Mouse (Mus musculus): ENCODE measurements at regions not wholly inside any gene's neighbourhood (a gene's known extent, or its start where the extent isn't known, plus 50 kb on each side); places are given as distances from the start of the nearest gene placed in this dataset.

- no peak for ATAC-seq (replicated peaks; ENCODE audit: insufficient number of reproducible peaks, low FRiP score, low TSS enrichment, low read depth)
These were observed 578.3 kb upstream of the Ccdc54 start for GRCm38 (mm10) chr16:51169294-51169693.

GRCm38 (mm10) chr16:51160768-51161167, 569.8 kb upstream of the Ccdc54 start:
- no peak overlapping the region for H3K4me2 ChIP-seq (ENCODE audit: low read depth, low read length)
- H3K4me1 ChIP-seq (ENCODE audit: control insufficient read depth, insufficient read depth, low read length): no peaks in the 10 kb centered on the region
- ATAC-seq (replicated peaks; ENCODE audit: insufficient number of reproducible peaks, low FRiP score, low TSS enrichment, low read depth) (no peak), DNase-seq (ENCODE audit: low spot score) (no peak)
- no peaks in the 10 kb centered on the region for H3K36me3 ChIP-seq (replicated peaks; ENCODE audit: control insufficient read depth, insufficient read depth, low read depth, low read length)
- H3K9me3 ChIP-seq (replicated peaks; ENCODE audit: control insufficient read depth, low read length): no peaks in the 10 kb centered on the region
- H3K9ac ChIP-seq (replicated peaks; ENCODE audit: low read length): no peak overlapping the region
- H3K27me3 ChIP-seq (ENCODE audit: control insufficient read depth, insufficient read depth, low read length): no peaks in the 10 kb centered on the region
- WGBS: 92% methylated on average over 5 of the region's 5 CpGs
- H3K27ac ChIP-seq (replicated peaks; ENCODE audit: low read depth, low read length): no peak overlapping the region
- no peak overlapping the region for H3K4me3 ChIP-seq (ENCODE audit: low read depth, low read length)

More at GRCm38 (mm10) chr16:51169294-51169693, 578.3 kb upstream of the Ccdc54 start:
- Histone ChIP-seq H3K36me3 (replicated peaks; ENCODE audit: control insufficient read depth, insufficient read depth, low read depth, low read length) (no peaks in the 10 kb centered on the region), H3K4me2 (ENCODE audit: low read depth, low read length) (no peak overlapping the region), H3K27me3 (ENCODE audit: control insufficient read depth, insufficient read depth, low read length) (no peaks in the 10 kb centered on the region), H3K9me3 (replicated peaks; ENCODE audit: control insufficient read depth, low read length) (no peaks in the 10 kb centered on the region), H3K4me3 (ENCODE audit: low read depth, low read length) (no peak overlapping the region), H3K27ac (replicated peaks; ENCODE audit: low read depth, low read length) (no peak overlapping the region), H3K9ac (replicated peaks; ENCODE audit: low read length) (no peak overlapping the region), H3K4me1 (ENCODE audit: control insufficient read depth, insufficient read depth, low read length) (no peaks in the 10 kb centered on the region)
- WGBS: 76% methylated on average over 7 of the region's 7 CpGs
- no peak for DNase-seq (ENCODE audit: low spot score)

GRCm38 (mm10) chr16:51138575-51138974, 547.6 kb upstream of the Ccdc54 start:
- no peak for ATAC-seq (replicated peaks; ENCODE audit: insufficient number of reproducible peaks, low FRiP score, low TSS enrichment, low read depth)

GRCm38 (mm10) chr16:51119835-51120234, 528.9 kb upstream of the Ccdc54 start:
- H3K27me3 ChIP-seq (ENCODE audit: control insufficient read depth, insufficient read depth, low read length): no peaks in the 10 kb centered on the region
- DNase-seq (ENCODE audit: low spot score): no peak
- no peak overlapping the region for H3K27ac ChIP-seq (replicated peaks; ENCODE audit: low read depth, low read length)
- H3K4me3 ChIP-seq (ENCODE audit: low read depth, low read length): no peak overlapping the region
- H3K9ac ChIP-seq (replicated peaks; ENCODE audit: low read length): no peak overlapping the region
- no peak for ATAC-seq (replicated peaks; ENCODE audit: insufficient number of reproducible peaks, low FRiP score, low TSS enrichment, low read depth)
- H3K9me3 ChIP-seq (replicated peaks; ENCODE audit: control insufficient read depth, low read length): no peaks in the 10 kb centered on the region
- no peaks in the 10 kb centered on the region for H3K36me3 ChIP-seq (replicated peaks; ENCODE audit: control insufficient read depth, insufficient read depth, low read depth, low read length)
- H3K4me2 ChIP-seq (ENCODE audit: low read depth, low read length): no peak overlapping the region
- WGBS: 80% methylated on average over 1 of the region's 1 CpGs
- H3K4me1 ChIP-seq (ENCODE audit: control insufficient read depth, insufficient read depth, low read length): no peaks in the 10 kb centered on the region

More at GRCm38 (mm10) chr16:51138575-51138974, 547.6 kb upstream of the Ccdc54 start:
- H3K4me3 ChIP-seq (ENCODE audit: low read depth, low read length): no peak overlapping the region
- no peaks in the 10 kb centered on the region for H3K4me1 ChIP-seq (ENCODE audit: control insufficient read depth, insufficient read depth, low read length)
- no peaks in the 10 kb centered on the region for H3K9me3 ChIP-seq (replicated peaks; ENCODE audit: control insufficient read depth, low read length)
- H3K4me2 ChIP-seq (ENCODE audit: low read depth, low read length): no peak overlapping the region
- 89% methylated on average over 7 of the region's 7 CpGs for WGBS
- no peaks in the 10 kb centered on the region for H3K36me3 ChIP-seq (replicated peaks; ENCODE audit: control insufficient read depth, insufficient read depth, low read depth, low read length)
- H3K27me3 ChIP-seq (ENCODE audit: control insufficient read depth, insufficient read depth, low read length): no peaks in the 10 kb centered on the region
- H3K27ac ChIP-seq (replicated peaks; ENCODE audit: low read depth, low read length): no peak overlapping the region
- DNase-seq (ENCODE audit: low spot score): no peak
- H3K9ac ChIP-seq (replicated peaks; ENCODE audit: low read length): no peak overlapping the region

- H3K4me2 ChIP-seq (ENCODE audit: low read depth, low read length): no peak overlapping the region
- DNase-seq (ENCODE audit: low spot score): peak; percentile 1
- H3K4me1 ChIP-seq (ENCODE audit: control insufficient read depth, insufficient read depth, low read length): no peaks in the 10 kb centered on the region
- H3K9ac ChIP-seq (replicated peaks; ENCODE audit: low read length): no peak overlapping the region
- H3K36me3 ChIP-seq (replicated peaks; ENCODE audit: control insufficient read depth, insufficient read depth, low read depth, low read length): no peaks in the 10 kb centered on the region
- H3K27ac ChIP-seq (replicated peaks; ENCODE audit: low read depth, low read length): no peak overlapping the region
- H3K9me3 ChIP-seq (replicated peaks; ENCODE audit: control insufficient read depth, low read length): no peaks in the 10 kb centered on the region
- WGBS: 50% methylated on average over 3 of the region's 3 CpGs
- ATAC-seq (replicated peaks; ENCODE audit: insufficient number of reproducible peaks, low FRiP score, low TSS enrichment, low read depth): no peak
- no peak overlapping the region for H3K4me3 ChIP-seq (ENCODE audit: low read depth, low read length)
- H3K27me3 ChIP-seq (ENCODE audit: control insufficient read depth, insufficient read depth, low read length): no peaks in the 10 kb centered on the region
These were observed 527.4 kb upstream of the Ccdc54 start for GRCm38 (mm10) chr16:51118365-51118764.

GRCm38 (mm10) chr16:51117836-51118235, 526.9 kb upstream of the Ccdc54 start:
- ATAC-seq (replicated peaks; ENCODE audit: insufficient number of reproducible peaks, low FRiP score, low TSS enrichment, low read depth) (peak; percentile 59; the same call in 1 of the 2 replicates), DNase-seq (ENCODE audit: low spot score) (peak; percentile 50)
- Histone ChIP-seq H3K27me3 (ENCODE audit: control insufficient read depth, insufficient read depth, low read length) (no peaks in the 10 kb centered on the region), H3K27ac (replicated peaks; ENCODE audit: low read depth, low read length) (0 out of 2 replicates have a peak overlapping the region, but pooled peaks have one; percentile 8), H3K9me3 (replicated peaks; ENCODE audit: control insufficient read depth, low read length) (no peaks in the 10 kb centered on the region), H3K4me1 (ENCODE audit: control insufficient read depth, insufficient read depth, low read length) (no peaks in the 10 kb centered on the region), H3K4me3 (ENCODE audit: low read depth, low read length) (no peak overlapping the region), H3K9ac (replicated peaks; ENCODE audit: low read length) (no peak overlapping the region), H3K4me2 (ENCODE audit: low read depth, low read length) (no peak overlapping the region; the same call in 1 of the 2 replicates), H3K36me3 (replicated peaks; ENCODE audit: control insufficient read depth, insufficient read depth, low read depth, low read length) (no peaks in the 10 kb centered on the region)
- WGBS: 9% methylated on average over 5 of the region's 5 CpGs

GRCm38 (mm10) chr16:51109864-51110263, 518.9 kb upstream of the Ccdc54 start:
- no peak overlapping the region for H3K27ac ChIP-seq (replicated peaks; ENCODE audit: low read depth, low read length)
- no peak overlapping the region for H3K9ac ChIP-seq (replicated peaks; ENCODE audit: low read length)
- no peak overlapping the region for H3K4me3 ChIP-seq (ENCODE audit: low read depth, low read length)
- no peaks in the 10 kb centered on the region for H3K9me3 ChIP-seq (replicated peaks; ENCODE audit: control insufficient read depth, low read length)
- no peaks in the 10 kb centered on the region for H3K36me3 ChIP-seq (replicated peaks; ENCODE audit: control insufficient read depth, insufficient read depth, low read depth, low read length)
- H3K4me1 ChIP-seq (ENCODE audit: control insufficient read depth, insufficient read depth, low read length): no peaks in the 10 kb centered on the region
- H3K4me2 ChIP-seq (ENCODE audit: low read depth, low read length): no peak overlapping the region
- ATAC-seq (replicated peaks; ENCODE audit: insufficient number of reproducible peaks, low FRiP score, low TSS enrichment, low read depth) (no peak), DNase-seq (ENCODE audit: low spot score) (no peak)
- H3K27me3 ChIP-seq (ENCODE audit: control insufficient read depth, insufficient read depth, low read length): no peaks in the 10 kb centered on the region

- no peak overlapping the region for H3K4me2 ChIP-seq (ENCODE audit: low read depth, low read length)
- H3K27me3 ChIP-seq (ENCODE audit: control insufficient read depth, insufficient read depth, low read length): no peaks in the 10 kb centered on the region
- H3K4me1 ChIP-seq (ENCODE audit: control insufficient read depth, insufficient read depth, low read length): no peaks in the 10 kb centered on the region
- H3K36me3 ChIP-seq (replicated peaks; ENCODE audit: control insufficient read depth, insufficient read depth, low read depth, low read length): no peaks in the 10 kb centered on the region
- H3K27ac ChIP-seq (replicated peaks; ENCODE audit: low read depth, low read length): no peak overlapping the region
- H3K9me3 ChIP-seq (replicated peaks; ENCODE audit: control insufficient read depth, low read length): no peaks in the 10 kb centered on the region
- WGBS: 75% methylated on average over 4 of the region's 4 CpGs
- H3K9ac ChIP-seq (replicated peaks; ENCODE audit: low read length): no peak overlapping the region
- no peak for ATAC-seq (replicated peaks; ENCODE audit: insufficient number of reproducible peaks, low FRiP score, low TSS enrichment, low read depth)
- H3K4me3 ChIP-seq (ENCODE audit: low read depth, low read length): no peak overlapping the region
- no peak for DNase-seq (ENCODE audit: low spot score)
These were observed 516.5 kb upstream of the Ccdc54 start for GRCm38 (mm10) chr16:51107421-51107820.
